Mouse (Mus musculus) limb, embryonic 10.5 days (tissue): ENCODE measurements at regions not wholly inside any gene's neighbourhood (a gene's known extent, or its start where the extent isn't known, plus 50 kb on each side); places are given as distances from the start of the nearest gene placed in this dataset.

Source experiments
- DNase-seq: peaks from one replicate; pipeline ENCODE4 v3.0.0-alpha.2; 2017; ENCODE audit warnings: low spot score
- H3K27ac ChIP-seq: fragments of 300-500 bp; sonication (generic); 2 replicates; pipeline ENCODE4 v1.5.1; 2016; ENCODE audit warnings: mild to moderate bottlenecking
- H3K27me3 ChIP-seq: fragments of 300-500 bp; sonication (generic); 2 replicates; pipeline ENCODE4 v1.6.1; 2016; ENCODE audit warnings: low read depth, mild to moderate bottlenecking; ENCODE audit not compliant: poor library complexity, severe bottlenecking
- H3K36me3 ChIP-seq: fragments of 300-500 bp; sonication (generic); 2 replicates; pipeline ENCODE4 v1.6.1; 2016; ENCODE audit warnings: mild to moderate bottlenecking, moderate library complexity
- H3K4me1 ChIP-seq: fragments of 300-500 bp; sonication (generic); 2 replicates; pipeline ENCODE4 v1.6.1; 2016
- H3K4me3 ChIP-seq: fragments of 300-500 bp; sonication (generic); 2 replicates; pipeline ENCODE4 v1.5.1; 2016; ENCODE audit warnings: mild to moderate bottlenecking, moderate library complexity
- H3K9me3 ChIP-seq: fragments of 300-500 bp; sonication (generic); replicated peaks from 2 replicates; pipeline ENCODE4 v1.6.1; 2016; ENCODE audit warnings: mild to moderate bottlenecking
- WGBS: fragments of 180-500 bp; shearing (Covaris S2); methylation state at CpG from one replicate; pipeline ENCODE4 v1.1.7; 2016; 5-methylcytosine and 5-hydroxymethylcytosine counted together

GRCm38 (mm10) chr3:54632731-54633130 lies 59.9 kb upstream of the Supt20 start:
- Histone ChIP-seq H3K4me1 (no peaks in the 10 kb centered on the region), H3K27ac (no peak overlapping the region), H3K4me3 (no peak overlapping the region), H3K9me3 (no peaks in the 10 kb centered on the region), H3K27me3 (no peaks in the 10 kb centered on the region), H3K36me3 (no peaks in the 10 kb centered on the region)
- no peak for DNase-seq
- 97% methylated on average over 13 of the region's 13 CpGs for WGBS

GRCm38 (mm10) chr3:54633446-54633845 lies 59.2 kb upstream of the Supt20 start:
- no peak overlapping the region for H3K27ac ChIP-seq
- H3K36me3 ChIP-seq: no peaks in the 10 kb centered on the region
- no peaks in the 10 kb centered on the region for H3K4me1 ChIP-seq
- no peak overlapping the region for H3K4me3 ChIP-seq
- WGBS: 95% methylated on average over 23 of the region's 23 CpGs
- H3K9me3 ChIP-seq: no peaks in the 10 kb centered on the region
- no peak for DNase-seq
- no peaks in the 10 kb centered on the region for H3K27me3 ChIP-seq

- no peaks in the 10 kb centered on the region for H3K36me3 ChIP-seq
- DNase-seq: no peak
- no peak overlapping the region for H3K4me3 ChIP-seq
- 93% methylated on average over 10 of the region's 10 CpGs for WGBS
- H3K27ac ChIP-seq: no peak overlapping the region
- no peaks in the 10 kb centered on the region for H3K4me1 ChIP-seq
- no peaks in the 10 kb centered on the region for H3K9me3 ChIP-seq
- no peaks in the 10 kb centered on the region for H3K27me3 ChIP-seq
These were observed 58.2 kb upstream of the Supt20 start for GRCm38 (mm10) chr3:54634456-54634855.
